Mouse (Mus musculus) gonadal fat pad, adult 2 months (tissue): ENCODE results near the gene Grk3. TPM values are rescaled to one million over a fixed set of nuclear protein-coding genes. Genes with fewer than 3 reads are reported as not detected.

Source experiments
- DNase-seq: peaks from one replicate; pipeline ENCODE4 v3.0.0-alpha.2; 2012; ENCODE audit warnings: low read depth
- polyA plus RNA-seq: library from polyadenylated mRNA; depleted of rRNA; stranded (reverse); fragments of >200 nt; gene quantifications from 2 replicates; pipeline ENCODE4 v1.2.3, GENCODE M21; 2012; rRNA removed

Gene Grk3
- polyA plus RNA-seq: 8.5 and 11.2 TPM in 2 replicates

DNA sequence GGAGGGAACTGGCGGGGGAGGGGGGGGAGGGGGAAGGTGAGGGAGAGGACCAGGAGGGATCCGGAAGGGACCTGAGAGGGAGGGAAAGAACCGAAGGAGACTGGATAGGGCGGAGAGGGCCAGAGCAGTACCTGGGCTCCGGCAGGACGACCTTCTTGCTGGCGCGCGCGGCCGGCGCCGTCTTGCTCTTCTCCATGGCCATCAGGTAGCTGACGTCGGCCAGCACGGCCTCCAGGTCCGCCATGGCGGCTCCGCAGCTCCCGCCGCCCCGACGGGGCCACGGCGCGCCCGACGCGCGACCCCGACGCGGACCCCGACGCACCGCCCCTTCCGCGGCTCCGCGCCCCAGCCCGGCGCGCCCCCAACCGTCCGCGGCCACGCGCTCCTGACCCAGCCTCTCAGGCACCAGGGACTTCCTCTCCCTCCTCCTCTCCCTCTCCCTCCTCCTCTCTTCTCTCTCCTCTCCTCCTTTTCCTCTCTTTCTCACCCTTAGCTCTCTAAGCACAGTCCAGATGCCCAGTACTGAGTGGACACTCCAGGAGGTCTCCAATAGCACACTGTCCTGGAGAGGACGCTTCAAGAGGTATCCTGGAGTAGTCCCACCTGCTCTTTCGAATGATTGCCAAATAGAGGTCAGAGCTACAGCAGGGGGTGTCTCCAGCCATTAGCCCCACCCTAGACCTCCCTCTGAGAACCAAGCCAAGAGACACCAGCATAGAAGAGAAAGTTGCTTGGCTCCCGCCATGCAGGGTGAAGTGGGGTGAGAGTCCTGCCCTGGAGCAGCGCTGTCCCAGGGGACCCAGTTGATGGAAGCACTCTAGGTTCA is at the start of gene Grk3:
TSS of gene Grk3 (minus strand) at position 556 of the 826 bp plus-strand sequence.
- DNase-seq: no peak

DNA sequence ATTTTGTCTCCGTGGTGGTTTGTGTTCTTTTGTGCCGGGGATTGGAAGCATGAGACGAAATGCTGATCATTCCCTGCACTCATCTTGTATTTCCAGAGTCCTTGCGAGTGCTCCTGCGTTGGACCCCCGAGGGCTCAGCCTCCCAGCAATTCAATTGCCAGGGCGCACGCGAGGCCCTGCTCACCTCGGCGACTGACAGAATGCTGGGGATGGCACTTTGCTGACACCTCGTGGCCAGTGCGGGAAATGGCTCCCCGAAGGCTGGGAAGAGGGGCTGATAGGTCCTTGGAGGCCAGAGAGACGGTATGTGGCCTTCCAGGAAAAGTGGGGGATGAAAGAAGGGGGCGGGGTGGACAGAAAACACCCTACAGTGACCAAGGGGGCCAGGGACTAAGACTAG is 38.7 kb upstream of the Grk3 start:
- DNase-seq: no peak

- no peak for DNase-seq
These were observed 35.1 kb upstream of the Grk3 start for GRCm38 (mm10) chr5:113050581-113051185.

- no peak for DNase-seq
These were observed 34.3 kb upstream of the Grk3 start for GRCm38 (mm10) chr5:113049876-113050275.

DNA sequence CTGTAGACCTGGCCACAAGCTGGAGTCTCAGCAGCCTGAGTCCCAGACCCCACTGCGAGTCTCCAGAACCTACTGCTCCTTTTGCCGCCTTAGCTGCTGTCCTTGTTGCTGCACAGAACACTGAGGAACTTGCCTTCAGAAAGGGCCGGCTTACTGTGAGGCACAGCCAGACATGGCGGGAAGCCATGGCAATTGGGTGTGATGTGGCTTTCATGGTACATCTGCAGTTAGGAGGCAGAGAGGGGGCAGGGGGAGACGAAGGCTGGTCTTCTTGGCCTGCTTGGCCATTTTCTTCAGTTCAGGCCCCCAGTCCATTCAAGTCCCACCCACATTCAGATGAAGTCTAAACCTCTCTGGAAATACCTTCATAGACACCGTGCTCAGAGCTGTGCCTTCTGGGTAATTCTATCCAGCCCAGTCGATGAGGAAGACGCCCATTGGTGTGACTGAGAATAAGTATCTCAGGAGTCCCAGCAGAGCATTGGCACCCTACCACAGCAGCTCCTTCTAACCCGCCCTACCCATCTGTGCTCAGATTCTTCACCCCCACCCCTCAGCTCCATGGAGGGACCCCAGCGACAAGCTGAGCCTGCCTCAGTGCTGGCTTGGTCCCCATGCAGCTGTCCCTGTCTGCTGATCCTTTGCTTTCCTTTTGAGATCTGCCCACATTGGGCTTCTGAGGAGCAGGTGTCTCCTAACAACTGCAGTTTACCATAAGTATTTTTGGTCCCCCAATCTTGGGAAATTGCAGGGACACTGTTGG is 30.1 kb upstream of the Grk3 start:
- DNase-seq: no peak

DNA sequence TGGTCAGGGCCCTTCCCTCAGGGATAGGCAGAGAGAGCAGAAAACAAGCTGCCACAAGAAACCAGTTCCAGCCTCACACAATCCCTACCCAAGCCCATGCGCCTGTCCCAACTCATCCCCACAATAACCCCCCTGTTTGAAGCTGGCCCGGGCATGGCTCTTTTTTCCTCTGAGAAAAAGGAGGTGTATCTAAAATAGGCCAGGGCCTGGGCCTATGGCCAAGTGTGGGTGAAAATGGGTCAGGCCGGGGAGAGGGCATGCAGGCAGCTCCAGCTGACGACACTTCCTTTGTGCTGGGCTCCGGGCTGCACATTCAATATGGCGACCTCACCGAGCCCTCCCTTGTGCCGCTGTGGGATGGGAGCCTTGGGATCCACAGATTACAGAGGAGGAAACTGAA is 27.9 kb upstream of the Grk3 start:
- DNase-seq: no peak

- peak; percentile 20 for DNase-seq
These were observed 26.0 kb upstream of the Grk3 start for GRCm38 (mm10) chr5:113041567-113042071.

GRCm38 (mm10) chr5:113040776-113041175 is 25.2 kb upstream of the Grk3 start:
- no peak for DNase-seq

DNA sequence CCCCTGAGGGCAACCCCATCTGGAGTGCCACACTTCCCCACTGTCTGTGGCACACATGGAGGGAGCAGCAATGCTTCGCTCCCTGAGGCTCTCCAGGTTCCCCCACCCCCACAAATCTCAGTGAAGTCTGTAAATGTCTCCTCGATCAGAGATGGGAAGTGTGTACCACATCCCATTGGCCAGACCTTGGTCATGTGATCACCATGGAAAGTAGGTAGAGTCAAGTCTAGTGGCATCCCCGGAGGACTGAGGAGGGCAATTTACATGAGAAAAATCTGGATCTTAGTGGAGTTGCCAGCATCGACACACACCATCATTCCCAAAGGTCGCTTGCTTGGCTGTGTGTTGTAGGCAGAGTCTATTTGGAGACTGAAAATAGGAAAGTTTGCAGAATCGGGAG is 23.0 kb upstream of the Grk3 start:
- DNase-seq: no peak

DNA sequence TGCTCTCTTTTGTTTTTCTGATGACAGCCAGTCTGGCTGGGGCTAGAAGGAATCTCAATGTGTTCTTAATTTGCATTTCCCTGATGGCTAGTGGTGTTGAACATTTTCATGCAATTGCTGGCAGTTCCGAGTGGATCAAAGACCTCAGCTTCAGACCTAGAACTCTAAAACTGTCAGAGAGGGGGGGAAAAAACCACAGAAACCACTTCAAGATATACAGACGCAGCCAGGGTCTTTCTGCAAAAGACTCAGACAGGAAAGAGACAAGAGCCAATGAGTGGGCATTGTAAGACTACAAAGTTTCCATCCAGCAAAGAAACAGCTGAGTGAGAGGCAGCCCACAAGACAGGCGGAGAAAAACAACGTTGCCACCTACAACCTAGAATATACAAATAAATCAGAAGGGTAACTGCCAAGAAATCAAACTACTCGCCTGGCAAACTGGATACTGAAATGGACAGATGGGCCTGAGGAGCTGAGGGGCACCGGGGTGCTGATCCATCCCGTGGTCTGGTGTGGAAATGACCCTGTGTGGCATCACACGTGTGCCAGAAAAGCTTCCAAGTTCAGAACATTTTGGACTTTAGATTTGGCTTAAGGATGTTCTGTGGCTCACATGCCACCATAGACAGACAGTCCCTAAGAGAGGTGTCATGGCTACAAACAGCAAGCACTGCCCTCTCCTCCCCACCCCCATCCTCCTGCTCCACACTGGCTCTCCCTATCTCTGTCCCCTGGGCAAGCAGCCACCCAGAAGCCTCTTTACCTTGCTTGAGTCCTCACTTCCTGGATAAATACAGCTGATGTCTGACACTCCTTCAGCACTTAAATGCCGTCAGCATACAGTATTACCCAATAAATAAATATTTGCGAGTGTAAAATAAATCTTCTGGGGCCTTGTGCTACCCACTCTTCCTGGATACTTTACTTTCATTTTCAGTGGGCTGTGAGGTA is 19.8 kb upstream of the Grk3 start:
- no peak for DNase-seq

DNA sequence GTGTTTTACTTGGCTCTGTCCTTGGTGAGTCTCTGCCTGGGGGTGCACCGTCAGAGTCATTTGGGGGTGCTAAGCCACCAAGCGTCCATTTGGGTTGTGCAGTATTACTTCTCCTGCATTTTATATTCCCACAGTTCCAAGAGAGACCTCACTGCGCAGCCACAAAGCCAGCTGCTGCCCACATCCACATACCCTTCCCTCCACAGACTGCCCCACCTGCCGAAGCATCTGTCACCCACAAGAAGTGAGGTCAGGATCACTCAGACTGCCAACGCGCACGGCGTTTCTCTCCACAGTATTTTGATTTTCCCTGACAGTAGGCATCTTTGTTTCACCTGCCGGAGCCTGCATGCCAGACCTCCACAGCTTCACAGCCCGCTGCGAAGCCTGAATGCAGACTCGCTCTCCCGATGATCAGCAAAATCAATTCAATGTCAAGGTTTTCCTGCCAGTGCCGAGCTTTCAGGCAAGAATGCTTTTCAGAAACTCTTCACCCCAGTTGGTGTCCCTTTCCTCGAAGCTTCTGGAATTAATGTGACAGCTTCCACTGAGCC is 15.7 kb upstream of the Grk3 start:
- DNase-seq: no peak

GRCm38 (mm10) chr5:113030082-113030481 is 14.5 kb upstream of the Grk3 start:
- DNase-seq: no peak

DNA sequence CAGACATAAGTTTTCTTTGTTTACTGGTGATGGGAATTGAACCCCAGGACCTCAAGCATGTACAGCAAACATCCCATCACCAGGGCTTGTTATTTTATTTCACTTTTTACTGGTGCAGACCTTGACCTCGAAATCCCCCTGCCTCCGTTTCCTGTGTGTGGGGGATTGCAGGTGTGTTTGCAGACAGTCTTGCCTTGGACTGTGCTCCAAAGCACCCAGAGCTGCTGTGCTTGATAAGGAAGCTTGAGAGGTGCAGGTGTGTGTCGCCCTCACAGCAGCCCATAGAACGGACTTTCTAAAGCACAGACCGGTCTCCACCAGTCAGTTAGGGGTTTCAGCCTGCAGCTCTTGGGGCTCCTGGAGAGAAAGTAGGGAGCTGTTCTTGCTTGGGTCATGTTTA is 11.1 kb upstream of the Grk3 start:
- no peak for DNase-seq

DNA sequence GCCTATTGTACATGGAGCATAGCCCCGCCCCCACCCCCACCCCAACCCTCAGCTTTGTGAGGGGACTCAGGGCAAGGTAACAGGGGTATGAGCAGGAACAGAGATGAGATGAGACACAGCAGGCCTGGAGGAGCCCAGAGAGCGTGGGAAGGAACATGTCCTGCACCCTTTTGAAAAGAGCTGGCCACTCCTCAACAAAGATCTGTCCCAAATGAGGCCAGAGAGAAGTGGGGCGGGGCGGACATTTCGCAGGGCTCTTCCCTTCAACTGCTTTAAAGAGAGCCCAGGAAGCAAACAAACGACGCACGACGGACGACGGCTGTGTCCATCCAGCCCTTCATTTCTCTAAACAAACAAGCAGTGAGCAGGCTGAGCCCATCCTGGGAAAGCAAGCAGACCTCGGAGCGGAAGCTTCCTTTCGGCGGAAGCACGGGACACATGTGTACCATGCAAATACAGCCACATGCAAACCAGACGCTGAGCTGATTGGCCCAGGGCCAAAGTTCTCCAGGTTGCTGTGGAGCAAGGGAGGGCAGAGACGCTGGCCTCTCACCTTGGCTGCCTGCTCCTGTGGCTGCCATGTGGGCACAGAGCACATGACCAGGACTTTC is 8.7 kb upstream of the Grk3 start:
- no peak for DNase-seq

- DNase-seq: no peak
These were observed 2.6 kb upstream of the Grk3 start for GRCm38 (mm10) chr5:113018190-113018589.

DNA sequence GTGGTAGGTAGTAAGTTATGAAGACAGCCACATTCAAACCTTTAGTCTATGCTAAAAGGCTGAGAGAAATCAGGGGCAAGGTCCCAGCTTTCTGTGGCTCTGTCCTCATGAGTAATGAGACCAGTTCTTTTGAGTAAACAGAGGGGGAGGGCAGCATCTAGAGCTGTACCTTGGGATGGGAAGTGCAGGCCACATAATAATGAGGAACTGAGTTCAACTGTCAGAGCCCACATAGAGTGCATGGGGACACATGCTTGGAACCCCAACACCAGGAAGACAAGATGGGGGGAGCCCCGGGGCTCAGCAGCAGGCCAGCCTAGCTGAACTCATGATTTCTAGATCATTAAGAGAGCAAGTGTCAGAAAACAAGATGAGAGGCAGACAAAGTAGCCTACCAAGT is 1.4 kb upstream of the Grk3 start:
- no peak for DNase-seq

DNA sequence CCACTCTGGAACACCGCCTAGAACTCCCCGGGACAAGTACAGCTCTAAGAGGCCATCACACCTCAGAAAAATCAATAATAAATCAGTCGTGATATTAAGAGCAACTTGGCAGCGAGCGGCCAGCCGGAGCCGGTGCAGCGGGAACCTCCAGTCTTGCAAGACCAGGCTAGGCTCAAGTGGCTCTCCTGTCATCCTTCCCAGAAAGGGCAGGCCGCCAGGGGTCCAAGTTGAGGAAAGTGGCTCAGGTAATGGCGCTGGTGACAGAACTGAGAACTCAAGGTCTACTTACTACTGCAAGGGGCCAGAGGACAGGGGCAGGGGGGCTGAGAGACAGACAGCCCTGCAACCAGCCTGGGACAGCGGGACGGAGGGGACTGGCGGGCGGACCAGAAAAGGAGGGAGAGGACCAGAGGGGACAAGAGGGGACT is 769 bp downstream of the Grk3 start:
- DNase-seq: peak; percentile 26

DNA sequence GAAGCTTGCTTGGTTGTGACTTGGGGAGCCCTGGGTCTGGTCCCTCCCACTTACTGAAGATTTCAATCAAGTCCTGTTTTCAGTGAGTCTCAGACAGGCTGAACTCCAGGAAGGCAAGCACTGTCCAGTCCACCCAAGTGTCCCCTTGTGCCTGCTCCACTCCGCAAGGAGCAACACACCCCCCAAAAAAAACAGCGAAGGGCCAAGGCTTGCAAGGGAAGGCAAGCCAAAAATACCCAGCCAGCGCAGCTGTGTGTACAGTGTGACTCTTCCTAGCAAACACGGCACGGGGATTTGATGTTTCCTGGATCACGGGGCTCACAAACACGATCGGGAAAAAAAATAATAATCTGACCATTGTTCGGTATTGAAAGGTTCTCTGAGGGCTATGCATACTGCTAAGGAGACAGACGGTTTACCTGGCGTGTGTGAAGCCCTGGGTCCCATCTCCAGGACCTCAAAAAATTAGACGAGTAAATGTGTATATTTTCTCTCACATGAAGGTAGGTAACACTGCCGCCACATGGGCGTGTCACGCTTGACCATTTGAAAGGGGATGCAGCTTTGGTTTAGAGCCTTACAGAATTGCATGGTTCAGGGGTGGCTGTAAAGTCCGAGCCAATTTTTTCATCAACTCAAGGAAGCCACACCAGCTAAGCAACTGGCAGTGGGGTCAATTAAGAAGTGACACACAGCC is 1.3 kb downstream of the Grk3 start:
- DNase-seq: no peak

DNA sequence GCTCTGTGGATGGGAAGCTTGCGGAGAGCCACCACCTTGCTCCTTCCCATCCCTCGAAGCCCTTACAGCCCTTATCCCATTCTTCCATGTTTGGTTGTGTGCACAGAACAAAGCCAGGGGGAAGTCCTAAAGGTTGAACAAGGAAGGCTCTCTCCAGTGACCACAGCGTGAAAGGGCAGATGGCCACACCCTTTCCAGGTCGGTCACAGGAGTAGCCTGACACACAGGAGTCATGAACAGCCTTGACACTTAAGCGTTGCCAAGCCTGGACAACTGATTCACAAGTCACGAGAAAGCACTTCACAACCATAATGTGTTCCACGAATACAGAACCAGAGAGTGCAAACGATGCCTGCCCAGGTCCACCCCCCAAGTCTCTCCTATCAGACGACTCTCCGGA is 3.7 kb downstream of the Grk3 start:
- no peak for DNase-seq
